Mouse (Mus musculus) neural tube, embryonic 15.5 days (tissue): ENCODE data around the gene Nmt1. TPM values are rescaled to one million over a fixed set of nuclear protein-coding genes. Genes with fewer than 3 reads are reported as not detected.

Source experiments
- ATAC-seq: fragments of 200-750 bp; cut with Nextera tagmentation; 2 replicates; pipeline ENCODE4 v1.8.0; 2017; ENCODE audit warnings: mild to moderate bottlenecking, moderate TSS enrichment, moderate library complexity; ENCODE audit not compliant: low FRiP score
- H3K27ac ChIP-seq: fragments of 300-500 bp; sonication (generic); replicated peaks from 2 replicates; pipeline ENCODE4 v1.5.1; 2015; ENCODE audit warnings: mild to moderate bottlenecking, inconsistent platforms
- H3K27me3 ChIP-seq: fragments of 300-500 bp; sonication (generic); replicated peaks from 2 replicates; pipeline ENCODE4 v1.6.1; 2015; ENCODE audit warnings: inconsistent platforms
- H3K36me3 ChIP-seq: fragments of 300-500 bp; sonication (generic); 2 replicates; pipeline ENCODE4 v1.6.1; 2015; ENCODE audit warnings: inconsistent platforms
- H3K4me1 ChIP-seq: fragments of 300-500 bp; sonication (generic); 2 replicates; pipeline ENCODE4 v1.6.1; 2015; ENCODE audit warnings: inconsistent platforms
- H3K4me2 ChIP-seq: fragments of 300-500 bp; sonication (generic); 2 replicates; pipeline ENCODE4 v1.6.1; 2015; ENCODE audit warnings: inconsistent platforms, mild to moderate bottlenecking, moderate library complexity
- H3K4me3 ChIP-seq: fragments of 300-500 bp; sonication (generic); replicated peaks from 2 replicates; pipeline ENCODE4 v1.5.1; 2015; ENCODE audit warnings: mild to moderate bottlenecking, inconsistent platforms
- H3K9ac ChIP-seq: fragments of 300-500 bp; sonication (generic); replicated peaks from 2 replicates; pipeline ENCODE4 v1.6.1; 2015; ENCODE audit warnings: mild to moderate bottlenecking, inconsistent platforms
- H3K9me3 ChIP-seq: fragments of 300-500 bp; sonication (generic); replicated peaks from 2 replicates; pipeline ENCODE4 v1.6.1; 2016; ENCODE audit warnings: inconsistent platforms
- whole genome bisulfite sequencing: fragments of 180-500 bp; shearing (Covaris S2); methylation state at CpG from one replicate; pipeline ENCODE4 v1.1.7; 2015; ENCODE audit warnings: mixed read lengths; 5-methylcytosine and 5-hydroxymethylcytosine counted together
- polyA plus RNA-seq: library from polyadenylated mRNA; unstranded; fragments of >200 nt; fragmentation: Nextera tagmentation; extraction: Ambion mirVana; gene quantifications from 2 replicates; pipeline ENCODE4 v1.2.1, GENCODE M21; 2015

Gene Nmt1
- polyA plus RNA-seq, 1 experiment from 2014 or later: 33.8 TPM

GRCm38 (mm10) chr11:103069731-103070130 lies 41.7 kb downstream of the Nmt1 start:
- no peak overlapping the region for H3K9ac ChIP-seq
- 98% methylated on average over 2 of the region's 2 CpGs for WGBS
- H3K27ac ChIP-seq: no peak overlapping the region
- peaks cover 50% of the 10 kb centered on the region for H3K36me3 ChIP-seq
- H3K9me3 ChIP-seq: no peaks in the 10 kb centered on the region
- H3K4me2 ChIP-seq: no peak overlapping the region
- ATAC-seq: no peak
- no peak overlapping the region for H3K4me3 ChIP-seq
- no peaks in the 10 kb centered on the region for H3K27me3 ChIP-seq
- H3K4me1 ChIP-seq: no peaks in the 10 kb centered on the region; the same call in 1 of the 2 replicates

- H3K9ac ChIP-seq: no peak overlapping the region
- peaks cover 45% of the 10 kb centered on the region for H3K36me3 ChIP-seq
- no peak overlapping the region for H3K27ac ChIP-seq
- no peak for ATAC-seq
- 96% methylated on average over 10 of the region's 10 CpGs for WGBS
- H3K4me3 ChIP-seq: no peak overlapping the region
- H3K4me2 ChIP-seq: no peak overlapping the region
- no peaks in the 10 kb centered on the region for H3K27me3 ChIP-seq
- no peaks in the 10 kb centered on the region for H3K9me3 ChIP-seq
- no peaks in the 10 kb centered on the region; the same call in 1 of the 2 replicates for H3K4me1 ChIP-seq
These were observed 42.4 kb downstream of the Nmt1 start for GRCm38 (mm10) chr11:103070322-103070880.

GRCm38 (mm10) chr11:103073671-103074070 lies 45.7 kb downstream of the Nmt1 start:
- Histone ChIP-seq H3K27me3 (no peaks in the 10 kb centered on the region), H3K9me3 (no peaks in the 10 kb centered on the region), H3K9ac (no peak overlapping the region), H3K4me3 (no peak overlapping the region), H3K27ac (no peak overlapping the region), H3K4me2 (no peak overlapping the region), H3K4me1 (no peaks in the 10 kb centered on the region; the same call in 1 of the 2 replicates), H3K36me3 (peaks cover 13% of the 10 kb centered on the region)
- 93% methylated on average over 7 of the region's 7 CpGs for WGBS
- ATAC-seq: no peak

GRCm38 (mm10) chr11:103074121-103074650 lies 46.2 kb downstream of the Nmt1 start:
- no peak for ATAC-seq
- 61% methylated on average over 10 of the region's 10 CpGs for WGBS
- H3K4me2 ChIP-seq: no peak overlapping the region
- no peaks in the 10 kb centered on the region; the same call in 1 of the 2 replicates for H3K4me1 ChIP-seq
- H3K27me3 ChIP-seq: 0 out of 2 replicates have a peak, but pooled peaks cover under 1% of the 10 kb centered on the region
- no peaks in the 10 kb centered on the region for H3K9me3 ChIP-seq
- peaks cover 8% of the 10 kb centered on the region for H3K36me3 ChIP-seq
- H3K27ac ChIP-seq: no peak overlapping the region
- H3K4me3 ChIP-seq: no peak overlapping the region
- H3K9ac ChIP-seq: no peak overlapping the region

- ATAC-seq: no peak
- Histone ChIP-seq H3K4me3 (no peak overlapping the region), H3K36me3 (peaks cover 2% of the 10 kb centered on the region; the same call in 1 of the 2 replicates), H3K4me2 (no peak overlapping the region), H3K4me1 (no peaks in the 10 kb centered on the region; the same call in 1 of the 2 replicates), H3K27me3 (peaks cover 6% of the 10 kb centered on the region; the same call in 1 of the 2 replicates), H3K9ac (no peak overlapping the region), H3K9me3 (no peaks in the 10 kb centered on the region), H3K27ac (no peak overlapping the region)
- WGBS: 37% methylated on average over 10 of the region's 10 CpGs
These were observed 46.9 kb downstream of the Nmt1 start for GRCm38 (mm10) chr11:103074796-103075323.

GRCm38 (mm10) chr11:103076010-103076409 lies 48.0 kb downstream of the Nmt1 start:
- no peaks in the 10 kb centered on the region for H3K36me3 ChIP-seq
- peaks cover 17% of the 10 kb centered on the region for H3K27me3 ChIP-seq
- H3K9me3 ChIP-seq: no peaks in the 10 kb centered on the region
- peaks cover 11% of the 10 kb centered on the region for H3K4me1 ChIP-seq
- no peak overlapping the region for H3K9ac ChIP-seq
- no peak overlapping the region for H3K27ac ChIP-seq
- H3K4me3 ChIP-seq: no peak overlapping the region
- WGBS: 96% methylated on average over 7 of the region's 7 CpGs
- no peak overlapping the region for H3K4me2 ChIP-seq
- ATAC-seq: no peak

- Histone ChIP-seq H3K4me3 (no peak overlapping the region), H3K36me3 (no peaks in the 10 kb centered on the region), H3K9ac (no peak overlapping the region), H3K4me1 (peaks cover 14% of the 10 kb centered on the region), H3K27me3 (peaks cover 23% of the 10 kb centered on the region), H3K9me3 (no peaks in the 10 kb centered on the region), H3K27ac (no peak overlapping the region), H3K4me2 (no peak overlapping the region)
- ATAC-seq: no peak
- WGBS: 92% methylated on average over 8 of the region's 8 CpGs
These were observed 48.6 kb downstream of the Nmt1 start for GRCm38 (mm10) chr11:103076581-103076980.

GRCm38 (mm10) chr11:103078131-103078530 lies 50.1 kb downstream of the Nmt1 start:
- 82% methylated on average over 11 of the region's 11 CpGs for WGBS
- H3K9me3 ChIP-seq: no peaks in the 10 kb centered on the region
- ATAC-seq: no peak
- no peak overlapping the region for H3K4me3 ChIP-seq
- H3K27ac ChIP-seq: no peak overlapping the region
- H3K36me3 ChIP-seq: no peaks in the 10 kb centered on the region
- H3K9ac ChIP-seq: no peak overlapping the region
- no peak overlapping the region for H3K4me2 ChIP-seq
- peaks cover 14% of the 10 kb centered on the region for H3K4me1 ChIP-seq
- peaks cover 35% of the 10 kb centered on the region for H3K27me3 ChIP-seq

GRCm38 (mm10) chr11:103080323-103081091 lies 52.5 kb downstream of the Nmt1 start:
- no peak overlapping the region for H3K27ac ChIP-seq
- peak overlapping the region; percentile 60 for H3K4me2 ChIP-seq
- peak; percentile 50; the same call in 1 of the 2 replicates for ATAC-seq
- H3K27me3 ChIP-seq: peaks cover 35% of the 10 kb centered on the region
- no peaks in the 10 kb centered on the region for H3K9me3 ChIP-seq
- peak overlapping the region; percentile 42 for H3K9ac ChIP-seq
- H3K4me3 ChIP-seq: peak overlapping the region; percentile 32
- WGBS: 2% methylated on average over 43 of the region's 43 CpGs
- H3K4me1 ChIP-seq: peaks cover 14% of the 10 kb centered on the region
- no peaks in the 10 kb centered on the region for H3K36me3 ChIP-seq

GRCm38 (mm10) chr11:103081631-103082030 lies 53.6 kb downstream of the Nmt1 start:
- WGBS: 54% methylated on average over 6 of the region's 6 CpGs

GRCm38 (mm10) chr11:103093306-103093705 lies 65.3 kb downstream of the Nmt1 start:
- Histone ChIP-seq H3K4me1 (no peaks in the 10 kb centered on the region), H3K9ac (no peak overlapping the region), H3K36me3 (no peaks in the 10 kb centered on the region), H3K27ac (no peak overlapping the region), H3K4me2 (no peak overlapping the region), H3K27me3 (peaks cover 8% of the 10 kb centered on the region), H3K4me3 (no peak overlapping the region), H3K9me3 (no peaks in the 10 kb centered on the region)
- no peak for ATAC-seq
- 89% methylated on average over 7 of the region's 7 CpGs for WGBS

More at GRCm38 (mm10) chr11:103081631-103082030, 53.6 kb downstream of the Nmt1 start:
- H3K36me3 ChIP-seq: no peaks in the 10 kb centered on the region
- no peak overlapping the region for H3K9ac ChIP-seq
- no peak overlapping the region for H3K4me2 ChIP-seq
- no peak overlapping the region for H3K27ac ChIP-seq
- H3K4me3 ChIP-seq: no peak overlapping the region
- ATAC-seq: no peak
- H3K4me1 ChIP-seq: peaks cover 14% of the 10 kb centered on the region
- no peaks in the 10 kb centered on the region for H3K9me3 ChIP-seq
- H3K27me3 ChIP-seq: peaks cover 35% of the 10 kb centered on the region
